Mouse (Mus musculus): ENCODE data around the gene AI661453.

Gene AI661453

DNA sequence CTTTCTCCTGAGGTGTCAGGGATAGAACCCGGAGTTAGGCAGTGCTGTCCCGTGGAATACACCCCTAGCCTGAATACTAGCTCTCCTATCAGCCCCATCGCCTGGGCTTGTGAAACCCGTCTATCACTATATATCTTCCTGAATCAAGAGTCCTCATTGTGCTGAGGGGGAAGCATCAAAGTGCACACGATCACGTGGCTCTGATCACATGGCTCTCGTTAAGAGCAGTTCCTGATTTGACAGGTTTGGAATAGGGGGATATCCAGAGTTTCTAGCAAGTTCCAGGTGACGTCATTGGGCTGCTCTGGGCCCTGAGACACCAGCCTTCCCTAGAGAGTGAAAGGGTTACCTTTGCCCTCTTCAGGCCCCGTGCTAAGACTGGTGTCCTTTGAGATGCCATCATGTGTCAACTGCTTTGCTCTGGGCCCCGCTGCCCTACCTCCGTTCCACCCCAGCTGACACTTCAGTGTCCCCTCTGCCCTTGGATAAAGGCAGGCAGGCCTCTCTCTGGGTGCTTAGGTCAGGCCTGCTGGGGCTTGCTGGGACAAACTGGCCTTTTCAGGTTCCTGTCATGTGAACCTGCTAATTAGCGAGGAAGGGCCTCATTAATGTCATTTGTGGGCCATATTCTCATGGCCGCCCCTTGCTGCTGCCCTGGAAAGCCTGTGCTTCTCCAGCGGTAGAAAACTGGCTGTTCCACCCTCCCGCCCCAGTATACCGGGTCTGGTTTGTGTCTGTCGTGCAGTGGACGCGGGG, 5.1 kb downstream of the AI661453 start:
- no peak for DNase-seq (ENCODE audit: low spot score)

DNA sequence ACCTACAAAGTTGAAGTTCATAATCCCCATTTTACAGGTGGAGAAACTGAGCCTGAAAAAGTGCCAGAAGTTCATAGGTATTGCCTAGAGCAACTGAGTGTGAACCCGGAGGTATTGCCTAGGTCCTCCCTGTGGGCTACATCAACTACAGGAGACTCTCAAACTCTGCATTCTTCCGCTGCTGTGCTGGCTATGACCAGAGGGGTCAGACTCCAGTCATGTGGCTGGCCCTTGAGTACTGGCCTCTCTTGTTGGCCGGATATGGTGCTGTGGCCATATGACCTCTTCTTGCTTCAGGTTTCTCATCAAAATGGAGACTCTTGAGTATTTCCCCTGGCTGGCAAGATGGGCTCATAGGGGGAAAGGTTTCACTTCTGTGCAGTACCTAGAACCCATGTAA, 5.9 kb downstream of the AI661453 start:
- DNase-seq (ENCODE audit: low spot score), result no peak

DNA sequence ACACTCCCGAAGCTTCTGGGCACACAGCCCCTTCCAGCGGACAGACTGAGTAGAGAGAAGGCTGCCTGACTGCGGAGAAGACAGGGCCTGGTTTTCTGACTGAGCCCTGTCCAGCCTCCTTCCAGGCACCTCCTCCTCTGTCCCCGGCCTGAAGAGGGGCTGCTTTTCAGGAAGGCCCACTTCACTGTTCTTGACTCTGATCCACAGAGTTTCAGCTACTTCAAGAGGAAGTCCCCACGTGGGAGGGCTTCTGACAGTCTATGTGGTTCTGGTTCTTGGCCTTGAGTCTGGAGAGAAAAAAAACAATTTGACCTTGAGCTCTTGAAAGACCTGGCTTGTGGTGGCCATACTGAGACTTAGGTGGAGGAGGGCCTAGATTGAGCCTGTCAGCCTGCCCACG, 7.7 kb downstream of the AI661453 start:
- DNase-seq (ENCODE audit: low spot score), result no peak

DNA sequence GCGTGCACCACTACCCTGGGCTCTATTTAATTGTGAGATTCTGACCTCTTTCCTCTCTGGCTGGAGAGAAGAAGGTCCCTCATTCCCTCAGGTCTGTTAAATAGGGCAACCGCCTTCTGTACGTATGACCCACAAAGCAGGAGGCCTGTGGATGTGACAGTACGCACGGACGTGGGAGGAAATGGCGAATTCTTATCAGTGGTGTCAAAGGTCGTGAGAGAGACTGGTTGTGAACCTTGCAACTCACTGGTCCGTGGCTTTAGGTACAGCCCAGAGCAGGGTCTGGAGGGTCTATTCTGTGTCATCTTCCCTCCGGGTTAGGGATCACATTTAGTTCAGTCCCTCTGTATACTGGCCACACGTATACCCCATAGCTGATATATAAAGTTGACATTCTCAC, 9.1 kb downstream of the AI661453 start:
- DNase-seq (ENCODE audit: low spot score), result no peak

DNA sequence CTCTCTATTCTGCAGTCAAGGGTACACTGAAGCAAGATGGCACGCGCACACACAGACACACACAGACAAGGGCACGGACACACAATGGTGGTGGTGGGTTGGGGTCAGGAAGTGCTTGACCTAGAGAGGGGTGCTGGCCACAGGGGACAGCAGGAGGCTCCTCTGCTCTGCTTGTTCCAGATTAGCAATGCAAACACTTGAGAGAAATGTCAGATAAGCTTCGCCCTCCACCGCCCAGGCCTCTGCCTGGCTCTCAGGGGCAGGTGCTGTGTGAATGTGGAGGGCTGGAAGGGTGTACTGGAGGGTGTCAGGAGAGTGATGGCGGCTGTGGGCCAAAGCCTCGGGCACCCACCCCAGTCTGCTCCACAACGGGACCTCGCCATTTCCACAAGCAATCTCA, 9.6 kb downstream of the AI661453 start:
- no peak for DNase-seq (ENCODE audit: low spot score)

DNA sequence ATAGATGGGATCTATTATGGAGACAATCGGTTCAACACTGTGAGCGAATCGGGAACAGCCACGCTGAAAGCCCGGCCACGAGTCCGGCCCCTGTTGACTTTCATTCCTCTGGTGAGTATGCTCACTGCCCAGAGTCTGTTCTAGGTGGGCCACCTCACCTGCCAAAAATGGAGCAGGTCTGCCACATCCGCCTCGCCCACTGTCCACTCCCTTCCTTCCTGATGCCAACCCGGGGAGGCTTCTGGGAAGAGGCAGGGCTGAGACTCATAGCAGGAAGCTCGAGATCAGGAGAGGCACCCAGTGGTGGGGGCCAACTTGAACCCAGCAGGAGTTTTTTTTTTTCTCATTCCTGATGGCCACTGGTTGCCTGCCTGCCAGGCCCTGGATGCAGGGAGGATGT, 10.1 kb downstream of the AI661453 start:
- DNase-seq (ENCODE audit: low spot score), result no peak

DNA sequence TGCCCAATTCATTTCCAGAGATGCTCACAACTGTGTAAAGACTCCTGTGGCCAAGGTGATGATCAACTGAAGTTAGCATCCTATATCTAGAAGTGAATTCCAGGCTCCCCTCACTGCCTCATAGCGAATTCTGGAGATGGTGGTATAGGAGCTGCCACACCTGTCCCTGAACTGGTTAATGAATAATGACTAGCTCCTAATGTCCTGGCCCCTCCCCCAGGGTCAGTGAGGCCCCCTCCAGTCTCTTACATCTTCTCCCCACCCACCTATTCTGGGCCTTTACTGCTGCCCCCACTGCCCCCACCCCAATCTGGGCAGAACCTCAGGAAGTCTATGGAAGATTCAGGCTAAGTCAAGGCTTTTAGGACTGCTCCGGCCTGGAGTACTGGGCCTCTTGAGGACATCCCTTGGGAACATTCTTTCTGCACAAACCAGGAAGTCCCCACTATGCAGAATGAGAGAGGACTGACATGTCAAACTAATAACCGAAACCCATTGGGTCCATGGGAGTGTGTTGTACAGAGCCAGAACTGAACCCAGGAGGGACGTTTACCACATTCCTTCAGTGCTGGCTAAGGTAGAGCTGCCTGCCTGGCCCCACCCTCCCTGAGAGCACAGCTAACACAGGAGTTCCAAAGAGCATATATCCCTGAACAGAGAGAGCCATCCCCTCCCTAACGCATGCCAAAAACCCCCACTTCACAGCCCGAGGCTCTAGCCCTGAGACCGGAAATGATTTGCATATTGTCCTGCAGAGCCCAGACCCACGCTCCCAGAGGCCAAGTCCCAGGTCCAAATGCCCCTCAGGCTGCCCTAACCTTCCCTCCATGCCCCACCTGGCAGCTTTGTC, 12.3 kb downstream of the AI661453 start:
- DNase-seq (ENCODE audit: low spot score), result no peak

DNA sequence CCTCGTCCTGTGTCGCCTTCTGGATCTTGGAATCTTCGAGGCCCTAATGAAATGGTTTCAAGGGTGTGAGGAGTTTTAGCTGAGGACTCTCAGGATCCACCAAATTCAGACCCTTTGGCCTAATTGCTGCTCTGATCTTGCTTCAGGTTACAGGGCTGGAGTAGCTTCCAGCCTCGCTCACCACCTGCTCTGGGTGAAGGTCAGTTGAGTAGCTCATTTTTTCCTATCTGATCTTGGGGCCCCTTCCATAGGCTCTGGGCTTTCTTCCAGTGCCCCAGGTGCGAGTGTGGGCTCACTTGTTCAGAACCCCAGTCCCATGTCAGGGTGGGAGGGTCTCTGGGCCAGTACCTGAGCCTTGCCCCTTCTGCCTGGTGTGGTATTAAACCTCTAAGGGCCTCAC, 13.0 kb downstream of the AI661453 start:
- DNase-seq (ENCODE audit: low spot score), result no peak

DNA sequence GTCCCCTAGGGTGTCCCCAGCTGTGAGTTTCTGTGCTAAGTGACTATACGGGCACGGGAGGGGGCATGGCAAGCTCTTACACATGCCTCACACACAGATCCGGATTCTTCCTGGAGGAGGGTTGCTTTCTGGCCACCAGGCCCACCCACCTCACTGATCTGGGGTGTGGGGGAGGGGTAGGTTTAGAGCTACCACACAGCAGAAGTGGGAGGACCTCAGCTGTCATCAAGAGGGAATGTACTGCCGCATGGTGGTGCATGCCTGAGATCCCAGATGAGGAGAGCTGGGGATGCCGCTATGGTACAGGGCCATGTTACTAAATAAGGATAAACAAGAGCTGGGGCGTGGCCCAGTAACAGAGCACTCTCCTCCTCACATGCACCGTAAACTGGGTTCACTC, 13.8 kb downstream of the AI661453 start:
- no peak for DNase-seq (ENCODE audit: low spot score)

DNA sequence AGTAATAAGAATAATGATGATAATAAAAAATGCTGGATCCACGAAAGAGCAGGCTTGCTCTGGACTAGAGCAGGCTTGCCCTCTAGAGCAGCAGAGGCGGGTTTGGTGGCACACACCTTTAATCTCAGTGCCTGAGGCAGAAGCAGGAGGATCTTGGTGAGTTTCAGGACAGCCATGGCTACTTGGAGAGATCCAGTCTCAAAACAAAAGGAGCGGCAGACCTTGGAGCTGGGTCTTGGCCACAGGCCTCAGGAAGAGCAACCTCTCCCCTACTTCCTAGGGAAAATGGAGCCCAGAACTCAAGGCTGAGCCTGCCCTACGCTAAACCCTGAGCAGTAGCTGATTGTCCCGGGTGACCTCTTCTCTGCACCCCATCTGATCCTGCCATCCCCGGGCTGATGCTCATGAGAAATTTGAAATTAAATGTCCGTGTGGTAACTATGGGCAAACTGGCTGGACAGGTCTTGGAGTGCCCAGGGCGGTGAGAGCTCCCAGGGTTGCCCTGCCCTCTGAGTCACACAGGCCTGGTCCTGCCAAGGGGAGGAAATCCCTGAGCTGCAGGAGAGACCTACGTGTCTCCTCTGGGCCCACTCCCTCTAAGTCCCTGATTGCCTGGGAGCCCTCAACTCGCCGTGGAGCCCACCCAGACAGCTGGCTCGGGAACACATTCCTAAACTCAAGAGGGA, 14.6 kb downstream of the AI661453 start:
- DNase-seq (ENCODE audit: low spot score), result no peak

DNA sequence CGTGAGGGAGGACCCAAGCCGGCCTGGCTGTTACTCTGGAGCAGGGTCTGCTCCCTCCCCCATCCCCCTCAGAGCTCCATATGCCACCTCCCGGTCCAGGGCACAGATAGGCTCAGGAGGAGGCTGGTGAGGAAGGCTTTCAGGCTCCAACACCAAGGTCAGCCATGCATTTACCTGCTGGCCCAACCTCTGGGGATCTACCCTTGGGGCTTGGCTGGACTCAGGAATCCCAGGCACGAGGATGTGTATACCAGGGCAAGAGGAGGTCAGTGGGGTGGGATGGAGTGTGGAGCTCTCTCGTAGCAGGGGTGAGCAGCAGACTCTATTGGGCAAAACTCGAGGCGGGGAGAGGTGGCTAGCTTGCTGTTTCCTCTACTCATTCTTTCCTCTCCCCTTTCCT, 16.5 kb downstream of the AI661453 start:
- no peak for DNase-seq (ENCODE audit: low spot score)

DNA sequence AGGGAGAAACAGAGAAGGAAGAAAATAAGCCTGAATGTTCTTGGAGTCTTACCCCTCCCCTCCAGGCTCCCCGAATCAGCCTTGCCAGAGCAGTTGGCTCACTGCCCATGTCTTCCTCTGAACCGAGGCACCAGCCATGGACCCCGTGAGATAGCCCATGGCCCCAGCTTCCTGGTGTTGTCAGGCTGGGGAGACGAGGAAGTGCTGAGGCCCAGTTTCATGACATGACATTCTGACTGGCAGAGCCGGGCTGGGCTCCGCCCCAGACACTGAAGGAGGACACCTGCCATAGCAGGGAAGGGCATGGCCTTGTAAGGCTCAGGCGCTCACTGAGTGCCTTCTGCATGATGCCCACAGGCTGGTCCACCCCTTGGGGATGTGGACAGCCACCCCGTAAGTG, 18.3 kb downstream of the AI661453 start:
- no peak for DNase-seq (ENCODE audit: low spot score)

DNA sequence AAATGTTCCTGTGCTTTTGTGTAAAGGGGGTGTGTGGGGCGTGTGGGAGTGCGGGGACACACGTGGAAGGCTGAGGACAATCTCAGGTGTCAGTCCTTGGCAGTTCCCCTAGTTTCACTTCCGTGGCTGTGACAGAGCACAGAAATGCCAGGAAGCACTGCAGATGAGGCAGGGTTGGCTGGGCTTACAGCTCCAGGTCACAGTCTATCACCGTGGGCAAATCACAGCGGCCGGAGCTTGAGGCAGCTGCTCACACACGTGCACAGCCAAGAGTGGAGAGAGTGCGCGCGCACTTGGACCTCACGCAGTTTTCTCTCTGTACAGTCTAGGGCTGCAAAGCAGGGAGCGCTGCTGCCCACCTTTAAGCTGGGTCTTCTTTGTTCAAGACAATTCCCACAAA, 21.9 kb downstream of the AI661453 start:
- DNase-seq (ENCODE audit: low spot score), result no peak

DNA sequence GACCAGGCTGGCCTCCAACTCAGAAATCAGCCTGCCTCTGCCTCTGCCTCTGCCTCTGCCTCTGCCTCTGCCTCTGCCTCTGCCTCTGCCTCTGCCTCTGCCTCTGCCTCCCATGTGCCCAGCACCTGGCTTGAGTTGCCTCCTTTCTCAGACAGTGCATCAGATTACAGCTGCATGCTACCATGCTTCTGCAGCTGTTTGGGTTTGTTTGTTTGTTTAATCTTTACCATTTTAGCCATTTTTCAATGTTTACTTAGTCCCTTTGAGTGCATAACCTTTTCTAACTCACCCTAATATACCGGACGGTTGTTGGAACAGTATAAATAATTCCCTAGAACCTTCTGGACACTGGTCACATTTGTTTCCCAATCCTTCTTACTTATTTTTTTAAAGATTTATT, 22.5 kb downstream of the AI661453 start:
- no peak for DNase-seq (ENCODE audit: low spot score)

DNA sequence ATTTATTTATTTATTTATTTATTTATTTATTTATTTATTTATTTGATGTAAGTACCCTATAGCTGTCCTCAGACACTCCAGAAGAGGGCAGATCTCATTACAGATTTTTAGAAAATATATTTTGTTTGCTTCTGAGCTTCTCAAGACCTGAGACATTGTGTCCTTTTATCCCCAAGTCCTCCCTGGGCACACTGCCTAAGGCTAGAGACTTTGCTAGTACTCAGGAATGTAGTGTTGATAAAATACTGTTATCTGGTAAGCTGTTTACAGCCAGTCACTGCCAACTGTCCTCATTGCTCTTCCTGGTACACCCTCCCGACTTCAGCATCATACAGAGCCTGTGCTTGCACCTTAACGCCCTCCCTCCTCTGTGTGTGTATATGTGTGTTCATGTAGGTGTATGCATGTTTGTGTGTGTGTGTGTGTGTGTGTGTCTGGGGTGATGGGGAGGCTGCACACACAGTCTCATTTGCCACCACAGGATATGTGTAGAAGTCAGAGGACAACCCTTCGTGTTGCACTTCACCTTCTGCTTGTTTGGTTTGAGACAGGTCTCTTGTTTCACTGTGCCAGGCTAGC, 23.0 kb downstream of the AI661453 start:
- DNase-seq (ENCODE audit: low spot score), result no peak

DNA sequence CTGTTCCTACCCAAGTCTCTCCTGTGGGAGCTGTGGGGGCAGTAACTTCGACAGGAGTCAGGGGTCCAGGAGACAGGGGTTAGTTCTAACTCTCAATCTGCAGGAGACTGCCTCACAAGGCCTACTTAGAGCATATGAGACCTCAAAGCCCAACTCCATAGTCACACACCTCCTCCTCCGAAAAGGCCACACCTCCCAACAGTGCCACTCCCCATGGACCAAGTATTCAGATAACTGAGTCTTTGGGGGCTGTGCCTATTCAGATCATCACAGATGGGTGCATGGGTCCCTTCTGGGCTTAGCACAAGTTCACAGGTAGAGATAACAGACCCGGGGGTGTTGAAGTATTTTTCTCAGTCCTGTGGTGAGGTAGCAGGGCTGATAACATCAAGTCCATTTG, 25.3 kb downstream of the AI661453 start:
- DNase-seq (ENCODE audit: low spot score), result no peak

DNA sequence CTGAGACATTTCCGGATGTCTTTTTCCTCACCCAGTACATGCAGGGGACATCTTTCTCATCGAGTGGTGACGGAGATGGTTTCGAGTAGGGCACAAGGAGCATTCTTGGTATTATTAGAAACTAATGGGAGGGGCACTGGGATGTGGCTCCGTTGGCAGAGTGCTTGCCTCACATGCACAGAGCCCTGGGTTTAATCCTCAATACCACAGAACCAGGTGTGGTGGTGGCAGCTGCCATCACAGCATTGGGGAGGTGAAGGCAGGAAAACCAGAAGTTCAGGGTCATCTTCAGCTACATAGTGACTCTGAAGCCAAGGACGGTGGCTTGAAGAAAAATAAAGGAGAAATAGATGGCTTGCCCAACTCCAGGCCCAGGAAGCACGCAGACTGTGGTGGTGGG, 25.8 kb downstream of the AI661453 start:
- DNase-seq (ENCODE audit: low spot score), result no peak

DNA sequence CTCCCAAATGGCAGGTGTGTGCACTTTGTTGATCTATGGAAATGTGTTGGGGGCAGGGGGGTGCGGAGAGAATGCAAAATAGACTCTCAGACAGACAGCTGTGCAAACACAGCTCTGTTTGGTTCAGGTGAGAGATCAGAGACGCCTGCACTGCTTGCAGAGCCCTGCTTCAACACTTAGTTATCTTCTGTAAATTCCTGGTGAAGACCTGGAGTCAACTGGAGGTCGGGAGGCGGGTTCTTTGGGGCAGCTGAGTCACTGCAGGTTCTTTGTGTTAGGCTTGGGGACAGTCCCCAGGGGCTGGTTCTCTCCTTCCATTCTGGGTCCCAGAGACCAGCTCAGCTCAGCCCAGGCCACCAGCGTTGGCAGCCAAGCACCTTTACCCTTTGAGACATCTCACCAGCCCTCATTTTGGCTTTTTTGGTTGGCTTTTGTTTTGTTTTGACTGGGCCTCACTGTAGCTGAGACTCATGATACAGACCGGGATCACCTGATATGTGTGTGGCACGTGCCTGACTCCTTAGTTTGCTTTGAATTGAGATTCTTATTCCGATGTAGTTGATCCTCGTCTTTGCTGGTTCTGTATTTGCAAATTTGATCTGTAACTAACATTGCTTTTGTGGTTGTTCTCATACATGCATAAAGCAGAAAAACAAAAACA, 26.4 kb downstream of the AI661453 start:
- no peak for DNase-seq (ENCODE audit: low spot score)

DNA sequence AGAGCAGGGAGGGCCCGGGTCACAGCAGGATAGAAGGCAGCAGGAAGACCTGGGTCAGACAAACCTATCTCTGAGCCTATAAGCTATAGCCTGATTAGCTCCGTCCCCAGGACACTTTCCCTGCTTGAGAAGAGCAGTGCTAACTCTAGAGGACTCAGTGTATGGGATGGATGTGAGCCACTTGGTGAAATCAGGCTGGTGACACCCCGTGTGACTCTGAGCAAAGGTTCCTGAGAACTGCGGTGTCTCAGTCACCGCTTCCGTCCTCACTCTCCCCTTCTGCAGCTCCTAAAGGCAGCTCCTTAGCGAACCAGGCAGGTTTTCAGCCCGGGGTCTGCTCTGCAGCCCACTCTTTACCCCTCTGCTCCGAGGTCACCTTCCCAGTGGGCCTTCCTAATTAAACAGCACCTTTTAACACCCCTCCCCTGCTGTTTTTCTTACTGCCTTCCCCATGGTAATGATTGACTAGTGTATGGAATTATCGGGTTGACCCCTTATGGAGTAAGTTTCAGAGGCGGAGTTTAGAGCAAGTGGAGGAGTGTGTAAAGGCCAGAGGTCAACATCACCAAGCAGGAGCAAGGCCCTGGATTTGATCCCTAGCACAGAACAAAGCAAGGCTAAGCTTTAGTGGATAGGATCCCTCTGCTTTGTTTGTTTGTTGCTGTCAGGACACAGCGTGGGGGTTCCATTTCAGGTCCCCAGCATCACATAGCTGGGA, 28.0 kb downstream of the AI661453 start:
- no peak for DNase-seq (ENCODE audit: low spot score)

DNA sequence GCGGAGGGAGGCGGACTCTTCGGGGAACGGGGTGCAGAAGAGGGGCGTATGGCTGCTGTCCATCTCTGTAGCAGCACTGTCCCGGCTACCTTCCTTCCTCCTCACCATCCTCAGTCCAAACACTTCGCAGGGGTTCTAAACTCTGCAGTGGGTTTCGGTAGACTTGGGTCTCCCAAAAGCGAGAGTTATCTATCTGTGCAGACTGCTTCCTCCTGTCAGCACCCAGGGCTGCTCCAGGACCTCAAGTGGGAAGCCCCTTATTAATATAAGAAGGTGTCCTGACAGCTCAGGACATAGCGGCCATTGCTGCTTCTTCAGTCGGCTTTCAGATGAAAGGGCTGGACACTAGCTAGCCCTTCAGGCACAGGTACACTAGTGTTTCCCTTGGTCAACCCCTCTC, 28.6 kb downstream of the AI661453 start:
- DNase-seq (ENCODE audit: low spot score), result no peak

DNA sequence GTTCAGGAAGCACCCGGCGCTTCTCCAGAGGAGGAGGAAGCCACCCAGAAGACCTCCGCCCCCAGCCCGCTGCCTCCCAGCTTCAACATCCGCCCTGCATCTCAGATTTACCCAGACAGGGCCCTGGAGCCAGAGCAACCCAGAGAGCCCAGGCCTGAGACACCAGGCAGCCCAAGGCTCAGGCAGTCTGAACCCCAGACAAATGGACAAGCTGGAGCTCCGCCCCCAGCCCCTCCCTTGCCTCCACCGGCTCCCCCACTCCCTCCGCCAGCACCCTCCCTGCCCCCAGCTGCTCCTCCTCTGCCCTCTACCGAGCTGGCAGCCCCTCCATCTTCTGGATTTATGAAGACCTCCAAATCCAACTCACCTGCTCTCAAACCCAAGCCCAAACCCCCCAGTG, 29.9 kb downstream of the AI661453 start:
- no peak for DNase-seq (ENCODE audit: low spot score)

Data from layer of hippocampus, adult 9-10 months (tissue).